Mouse (Mus musculus): Measurements from ENCODE around the gene Apba1.

Gene Apba1

GRCm38 (mm10) chr19:23874502-23874901, 115.8 kb downstream of the Apba1 start:
- DNase-seq (ENCODE audit: low spot score): no peak

GRCm38 (mm10) chr19:23875819-23876218, 117.1 kb downstream of the Apba1 start:
- no peak for DNase-seq (ENCODE audit: low spot score)

- no peak for DNase-seq (ENCODE audit: low spot score)
Observed at GRCm38 (mm10) chr19:23879862-23880261, 121.2 kb downstream of the Apba1 start.

- DNase-seq (ENCODE audit: low spot score): no peak
Observed at GRCm38 (mm10) chr19:23886169-23886568, 127.5 kb downstream of the Apba1 start.

GRCm38 (mm10) chr19:23891421-23891820, 132.7 kb downstream of the Apba1 start:
- no peak for DNase-seq (ENCODE audit: low spot score)

DNA sequence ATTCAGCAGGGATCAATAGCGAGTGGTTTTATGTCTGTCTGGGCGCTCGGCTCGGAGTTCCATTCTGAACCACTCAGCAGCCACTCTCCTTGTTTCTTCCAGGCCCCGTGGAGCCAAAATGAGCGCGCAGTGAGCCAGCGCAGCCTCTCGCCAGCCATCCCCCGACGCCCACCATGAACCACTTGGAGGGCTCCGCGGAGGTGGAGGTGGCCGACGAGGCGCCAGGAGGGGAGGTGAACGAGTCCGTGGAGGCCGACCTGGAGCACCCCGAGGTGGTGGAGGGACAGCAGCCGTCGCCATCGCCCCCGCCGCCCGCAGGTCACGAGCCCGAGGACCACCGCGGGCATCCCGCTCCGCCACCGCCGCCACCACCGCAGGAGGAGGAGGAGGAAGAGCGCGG, 133.9 kb downstream of the Apba1 start:
- DNase-seq (ENCODE audit: low spot score): no peak

DNA sequence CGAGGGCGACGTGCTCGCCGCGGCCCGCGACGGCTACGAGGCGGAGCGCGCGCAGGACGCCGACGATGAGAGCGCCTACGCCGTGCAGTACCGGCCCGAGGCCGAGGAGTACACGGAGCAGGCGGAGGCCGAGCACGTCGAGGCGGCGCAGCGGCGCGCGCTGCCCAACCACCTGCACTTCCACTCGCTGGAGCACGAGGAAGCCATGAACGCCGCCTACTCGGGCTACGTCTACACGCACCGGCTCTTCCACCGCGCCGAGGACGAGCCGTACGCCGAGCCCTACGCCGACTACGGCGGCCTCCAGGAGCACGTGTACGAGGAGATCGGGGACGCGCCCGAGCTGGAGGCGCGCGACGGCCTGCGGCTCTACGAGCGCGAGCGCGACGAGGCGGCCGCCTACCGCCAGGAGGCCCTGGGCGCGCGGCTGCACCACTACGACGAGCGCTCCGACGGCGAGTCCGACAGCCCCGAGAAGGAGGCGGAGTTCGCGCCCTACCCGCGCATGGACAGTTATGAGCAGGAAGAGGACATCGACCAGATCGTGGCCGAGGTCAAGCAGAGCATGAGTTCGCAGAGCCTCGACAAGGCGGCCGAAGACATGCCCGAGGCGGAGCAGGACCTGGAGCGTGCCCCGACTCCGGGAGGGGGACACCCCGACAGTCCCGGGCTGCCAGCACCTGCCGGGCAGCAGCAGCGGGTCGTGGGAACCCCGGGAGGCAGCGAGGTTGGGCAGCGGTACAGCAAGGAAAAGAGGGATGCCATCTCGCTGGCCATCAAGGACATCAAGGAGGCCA, 134.6 kb downstream of the Apba1 start:
- no peak for DNase-seq (ENCODE audit: low spot score)

GRCm38 (mm10) chr19:23893946-23894345, 135.3 kb downstream of the Apba1 start:
- no peak for DNase-seq (ENCODE audit: low spot score)

DNA sequence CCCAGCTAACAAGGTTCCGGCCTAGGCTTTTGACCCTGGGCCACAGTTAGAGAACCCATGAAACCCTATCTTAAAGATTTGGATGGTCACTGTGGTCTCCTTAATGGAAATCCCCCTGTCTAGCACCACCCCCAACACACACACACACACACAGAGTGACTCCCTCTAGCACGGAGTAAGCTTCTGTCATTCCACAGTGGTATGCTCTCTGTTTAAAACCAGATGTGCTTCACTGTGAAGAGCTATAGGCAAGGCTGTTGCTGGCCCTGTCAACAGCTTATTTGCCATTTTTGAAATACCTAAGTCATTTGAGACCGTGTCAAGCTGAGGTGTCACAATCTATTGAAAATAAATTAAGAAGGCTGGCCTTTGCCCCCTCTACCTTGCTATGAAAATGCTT, 136.1 kb downstream of the Apba1 start:
- DNase-seq (ENCODE audit: low spot score): no peak

DNA sequence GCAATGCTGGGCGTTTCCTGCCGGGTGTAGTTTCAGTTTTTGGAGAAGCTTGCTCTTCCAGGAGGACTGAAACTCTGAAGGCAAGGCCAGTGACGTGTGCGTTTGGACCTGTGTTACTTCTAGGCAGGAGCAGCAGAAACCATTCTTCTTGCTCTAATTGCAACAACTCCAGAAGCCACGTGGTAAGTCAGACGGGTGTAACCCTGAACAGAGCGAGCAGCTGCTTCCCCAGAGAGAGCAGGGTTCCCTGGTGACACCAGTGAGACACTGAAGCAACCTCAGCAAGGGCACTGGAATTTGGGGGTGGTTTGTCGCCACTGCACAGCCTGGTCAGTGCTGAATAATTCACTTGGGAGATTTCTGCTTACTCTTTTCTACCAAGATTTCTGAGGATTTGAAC, 138.2 kb downstream of the Apba1 start:
- no peak for DNase-seq (ENCODE audit: low spot score)

GRCm38 (mm10) chr19:23898501-23898900, 139.8 kb downstream of the Apba1 start:
- DNase-seq (ENCODE audit: low spot score): no peak

DNA sequence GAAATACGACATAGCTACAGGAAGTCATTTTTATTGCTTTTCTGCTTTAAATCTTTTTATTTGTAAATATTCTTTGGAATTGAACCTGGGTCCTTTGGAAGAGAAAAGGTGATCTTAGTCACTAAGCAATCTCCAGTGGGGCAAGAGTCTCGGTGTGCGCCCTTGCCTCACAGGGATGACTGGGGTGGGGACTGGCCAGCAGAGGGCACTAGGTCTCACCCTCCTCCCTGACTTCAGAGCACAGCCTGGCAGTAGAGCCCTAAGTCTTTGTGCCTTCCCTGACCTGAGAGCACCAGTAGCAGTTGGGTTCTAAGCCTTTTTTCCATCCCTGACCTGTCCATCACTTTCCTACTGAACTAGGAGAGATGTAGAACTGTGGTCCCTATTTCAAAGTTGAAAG, 142.5 kb downstream of the Apba1 start:
- DNase-seq (ENCODE audit: low spot score): no peak

DNA sequence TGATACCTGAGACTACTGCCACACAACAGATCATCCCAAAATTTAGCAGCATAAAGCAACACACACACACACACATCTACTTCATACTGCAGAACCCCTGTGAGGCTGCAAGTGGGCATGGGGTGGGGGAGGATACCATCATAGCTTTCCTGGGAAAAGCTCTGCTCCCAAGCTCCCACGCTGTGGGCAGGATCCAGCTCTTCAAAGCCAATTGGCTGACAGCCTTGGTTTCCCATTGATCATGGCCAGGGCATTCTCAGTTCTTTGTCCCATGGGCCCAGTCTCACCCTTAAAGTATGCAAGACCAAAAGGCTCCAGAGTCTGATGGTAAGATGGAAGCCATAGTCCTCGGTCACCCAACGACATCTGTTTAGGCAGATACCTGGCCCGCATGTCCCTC, 143.1 kb downstream of the Apba1 start:
- no peak for DNase-seq (ENCODE audit: low spot score)

DNA sequence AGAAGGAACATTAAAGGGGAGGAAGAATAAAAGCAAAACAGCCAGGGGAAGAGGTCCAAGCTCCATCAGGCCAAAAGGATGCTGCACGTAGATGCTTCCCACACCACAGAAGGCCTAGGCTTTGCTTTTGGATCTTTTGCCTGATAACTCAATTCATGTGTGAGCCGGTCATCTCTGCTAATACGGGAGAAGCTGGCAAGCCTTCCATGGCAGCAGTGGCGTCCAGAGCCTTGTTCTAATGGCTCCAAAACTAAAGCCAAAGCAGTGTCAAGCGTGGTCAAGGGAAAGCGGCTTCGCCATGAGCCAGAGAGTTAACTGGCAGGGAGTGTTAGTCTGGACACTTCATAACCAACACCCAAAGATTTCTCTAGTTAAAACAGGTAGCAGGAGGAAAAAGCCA, 144.4 kb downstream of the Apba1 start:
- DNase-seq (ENCODE audit: low spot score): no peak

DNA sequence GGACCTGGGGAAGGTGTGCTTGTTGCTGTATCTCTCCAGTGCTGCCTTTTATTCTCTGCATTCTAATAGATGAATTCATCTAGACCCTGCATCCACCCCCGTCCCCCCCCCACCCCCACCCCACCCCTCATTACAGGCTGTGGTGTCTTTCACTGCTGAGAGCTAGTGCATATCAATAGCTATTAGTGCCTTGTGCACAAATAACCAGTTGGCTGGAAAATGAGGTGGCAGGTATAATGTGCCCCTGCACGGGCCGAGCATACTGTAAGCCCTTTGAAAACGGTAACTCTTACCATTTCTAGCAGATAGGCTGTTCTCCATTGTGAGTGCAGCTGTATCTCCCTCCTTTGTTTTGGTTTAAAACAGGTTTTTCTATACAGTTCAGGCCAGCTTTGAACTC, 146.2 kb downstream of the Apba1 start:
- no peak for DNase-seq (ENCODE audit: low spot score)

GRCm38 (mm10) chr19:23905772-23906171, 147.1 kb downstream of the Apba1 start:
- no peak for DNase-seq (ENCODE audit: low spot score)

GRCm38 (mm10) chr19:23910345-23910744, 151.7 kb downstream of the Apba1 start:
- no peak for DNase-seq (ENCODE audit: low spot score)

DNA sequence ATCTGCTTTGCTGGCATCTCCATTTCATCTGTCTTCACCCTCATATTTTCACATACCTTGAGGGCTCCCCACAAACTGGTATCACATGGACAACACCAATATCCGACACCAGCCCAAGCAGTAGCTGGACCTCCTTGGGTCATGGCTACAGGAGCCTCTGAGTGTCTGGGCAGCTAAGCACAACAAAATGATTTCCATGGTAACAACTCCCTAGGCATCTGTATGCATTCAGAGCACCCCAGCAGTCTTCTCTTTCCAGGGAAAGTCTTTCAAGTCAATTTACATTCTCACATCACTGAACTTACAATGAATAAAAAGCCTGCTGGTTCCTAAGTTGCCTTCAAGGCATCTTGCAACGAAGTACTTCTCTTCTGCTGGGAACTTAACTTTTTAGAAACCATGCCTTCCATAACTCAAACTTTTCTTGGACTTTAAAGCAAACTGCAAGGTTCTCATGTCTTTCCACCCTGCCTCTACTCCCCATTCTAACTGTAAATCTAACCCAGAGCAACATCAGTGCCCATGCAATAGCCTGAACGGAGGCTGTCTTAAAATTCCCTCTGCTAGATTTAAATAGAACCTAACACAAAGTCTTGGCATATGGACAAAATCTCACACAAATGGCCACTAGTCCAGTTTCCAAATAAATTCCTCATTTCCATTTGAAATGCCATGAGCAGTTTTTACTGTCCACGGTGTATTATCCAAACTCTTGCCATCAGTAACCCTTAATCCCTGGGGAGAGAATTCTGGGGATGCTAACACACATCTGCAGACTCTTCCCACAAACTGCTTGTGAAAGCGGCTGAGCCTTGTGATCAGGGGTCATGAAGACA, 160.9 kb downstream of the Apba1 start:
- no peak for DNase-seq (ENCODE audit: low spot score)

GRCm38 (mm10) chr19:23920220-23920544, 161.5 kb downstream of the Apba1 start:
- DNase-seq (ENCODE audit: low spot score): no peak

GRCm38 (mm10) chr19:23922601-23923000, 163.9 kb downstream of the Apba1 start:
- no peak for DNase-seq (ENCODE audit: low spot score)

DNA sequence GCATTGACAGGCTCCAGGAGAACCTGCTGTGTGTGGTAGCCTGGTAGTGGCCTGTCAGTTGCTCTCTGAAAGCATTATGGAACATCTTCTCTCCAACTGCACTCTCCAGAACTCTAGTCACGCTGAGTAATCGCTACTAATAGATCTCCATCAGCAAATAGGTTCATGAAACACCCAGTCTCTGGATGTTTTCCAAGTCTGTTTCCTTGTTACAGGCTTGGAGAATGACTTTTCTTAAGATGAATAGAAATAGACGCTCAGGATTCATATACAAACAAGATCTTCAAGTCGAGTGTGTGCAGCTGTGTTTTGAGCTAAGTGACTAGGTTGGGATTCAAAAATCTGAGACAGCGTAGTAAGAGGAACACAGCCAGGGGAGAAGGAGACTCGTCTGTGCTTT, 165.4 kb downstream of the Apba1 start:
- no peak for DNase-seq (ENCODE audit: low spot score)

DNA sequence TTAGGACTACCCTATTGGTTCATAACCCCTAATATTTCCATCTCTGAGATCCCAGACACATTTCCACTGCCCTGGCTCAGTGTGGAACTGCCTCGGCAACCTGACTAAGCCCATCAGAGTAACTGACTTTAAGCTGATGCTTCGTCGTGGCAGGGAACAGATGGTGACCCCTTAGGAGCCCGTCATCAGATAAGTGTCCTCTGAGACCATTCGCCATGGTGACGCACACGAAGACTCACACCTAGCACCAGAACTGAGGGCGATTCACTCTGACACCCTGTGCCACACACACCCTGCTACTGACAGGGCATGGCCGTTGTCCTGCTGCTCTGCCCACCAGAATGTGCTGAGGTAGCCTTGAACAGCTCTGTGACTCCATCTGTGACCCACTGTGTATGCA, 166.1 kb downstream of the Apba1 start:
- DNase-seq (ENCODE audit: low spot score): no peak

DNA sequence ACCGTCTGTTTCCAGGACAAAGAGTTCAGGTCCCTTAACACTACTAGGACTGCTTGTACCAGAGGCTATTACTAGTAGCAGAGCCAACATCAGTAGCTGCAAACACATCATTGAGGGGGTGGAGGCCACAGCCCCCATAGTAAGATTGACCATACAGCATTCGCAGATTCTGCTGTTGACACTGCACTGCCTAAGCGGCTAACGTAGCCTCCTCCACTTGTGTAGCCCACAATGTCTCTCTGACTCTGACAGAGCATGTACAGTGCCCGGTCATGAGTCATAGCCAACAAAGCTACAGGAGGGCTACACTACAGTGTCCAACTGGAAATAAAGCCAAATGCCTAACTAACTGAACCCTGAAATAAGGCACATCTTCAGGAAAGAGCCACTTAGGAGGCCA, 166.9 kb downstream of the Apba1 start:
- DNase-seq (ENCODE audit: low spot score): no peak

GRCm38 (mm10) chr19:23930826-23931225, 172.1 kb downstream of the Apba1 start:
- no peak for DNase-seq (ENCODE audit: low spot score)
